Mouse (Mus musculus) cerebellum, postnatal 36 days (tissue): Measurements from ENCODE around the gene Morn1.
A peak's percentile ranks its signal among the peaks of the same experiment; 100 is the strongest.

ENCODE experiments used
- DNase-seq, 2 experiments: peaks; one replicate each; pipeline ENCODE4 v3.0.0; 2021 to 2022; ENCODE audit warnings: mixed read lengths in 2 of 2

The Morn1 gene

GRCm38 (mm10) chr4:155163685-155164084, 77.3 kb downstream of the Morn1 start:
- DNase-seq = no peak

- DNase-seq = peak; percentile 72 to 77
These were observed 78.2 kb downstream of the Morn1 start for GRCm38 (mm10) chr4:155164550-155164949.

GRCm38 (mm10) chr4:155165861-155166260, 79.5 kb downstream of the Morn1 start:
- no peak for DNase-seq

GRCm38 (mm10) chr4:155168835-155169252, 82.5 kb downstream of the Morn1 start:
- DNase-seq = no peak

- DNase-seq = no peak
These were observed 84.3 kb downstream of the Morn1 start for GRCm38 (mm10) chr4:155170614-155171212.

- no peak for DNase-seq
These were observed 85.7 kb downstream of the Morn1 start for GRCm38 (mm10) chr4:155171961-155172533.

- peak; percentile 58 to 65 for DNase-seq
These were observed 86.8 kb downstream of the Morn1 start for GRCm38 (mm10) chr4:155172909-155173821.

GRCm38 (mm10) chr4:155173822-155174785, 87.7 kb downstream of the Morn1 start:
- no peak for DNase-seq

GRCm38 (mm10) chr4:155176210-155176609, 89.8 kb downstream of the Morn1 start:
- no peak for DNase-seq

- no peak for DNase-seq
These were observed 91.9 kb downstream of the Morn1 start for GRCm38 (mm10) chr4:155178274-155178673.

- DNase-seq = no peak
These were observed 92.7 kb downstream of the Morn1 start for GRCm38 (mm10) chr4:155178981-155179512.

GRCm38 (mm10) chr4:155183201-155183600, 96.8 kb downstream of the Morn1 start:
- no peak for DNase-seq

GRCm38 (mm10) chr4:155184248-155185070, 98.1 kb downstream of the Morn1 start:
- no peak for DNase-seq

- DNase-seq = no peak
These were observed 99.5 kb downstream of the Morn1 start for GRCm38 (mm10) chr4:155185845-155186244.

GRCm38 (mm10) chr4:155187192-155187674, 100.9 kb downstream of the Morn1 start:
- no peak for DNase-seq

- no peak for DNase-seq
These were observed 102.0 kb downstream of the Morn1 start for GRCm38 (mm10) chr4:155188341-155188740.

- DNase-seq = no peak
These were observed 102.4 kb downstream of the Morn1 start for GRCm38 (mm10) chr4:155188803-155189202.

GRCm38 (mm10) chr4:155189711-155190139, 103.3 kb downstream of the Morn1 start:
- DNase-seq = peak in 1 of 2 experiments; percentile 45

- DNase-seq = no peak
These were observed 103.9 kb downstream of the Morn1 start for GRCm38 (mm10) chr4:155190275-155190674.
